Mouse (Mus musculus) liver, embryonic 11.5 days (tissue): Measurements from ENCODE around the gene Gm20517. TPM values are rescaled to one million over a fixed set of nuclear protein-coding genes. Genes with fewer than 3 reads are reported as not detected.
A peak's percentile ranks its signal among the peaks of the same experiment; 100 is the strongest.

Experiments used
- ATAC-seq: fragments of 200-750 bp; cut with Nextera tagmentation; replicated peaks from 2 replicates; pipeline ENCODE4 v1.8.0; 2017; ENCODE audit warnings: moderate number of reproducible peaks, mild to moderate bottlenecking, moderate TSS enrichment, moderate library complexity; ENCODE audit not compliant: low FRiP score
- DNase-seq: peaks from one replicate; pipeline ENCODE4 v3.0.0-alpha.2; 2017; ENCODE audit warnings: low spot score
- H3K27ac ChIP-seq: fragments of 300-500 bp; sonication (generic); 2 replicates; pipeline ENCODE4 v1.5.1; 2014; ENCODE audit warnings: mild to moderate bottlenecking, low read depth, low read length, control low read depth
- H3K27me3 ChIP-seq: fragments of 300-500 bp; sonication (generic); replicated peaks from 2 replicates; pipeline ENCODE4 v1.6.1; 2014; ENCODE audit warnings: low read length, mixed read lengths; ENCODE audit not compliant: control insufficient read depth, insufficient read depth
- H3K36me3 ChIP-seq: fragments of 300-500 bp; sonication (generic); 2 replicates; pipeline ENCODE4 v1.6.1; 2014; ENCODE audit warnings: mild to moderate bottlenecking, low read length, moderate library complexity, mixed read lengths; ENCODE audit not compliant: control insufficient read depth, insufficient read depth
- H3K4me1 ChIP-seq: fragments of 300-500 bp; sonication (generic); replicated peaks from 2 replicates; pipeline ENCODE4 v1.6.1; 2014; ENCODE audit warnings: low read length, mixed read lengths; ENCODE audit not compliant: control insufficient read depth, insufficient read depth
- H3K4me2 ChIP-seq: fragments of 300-500 bp; sonication (generic); 2 replicates; pipeline ENCODE4 v1.6.1; 2014; ENCODE audit warnings: mild to moderate bottlenecking, control low read depth, moderate library complexity
- H3K4me3 ChIP-seq: fragments of 300-500 bp; sonication (generic); 2 replicates; pipeline ENCODE4 v1.5.1; 2014; ENCODE audit warnings: low read depth, low read length, control low read depth
- H3K9ac ChIP-seq: fragments of 300-500 bp; sonication (generic); 2 replicates; pipeline ENCODE4 v1.6.1; 2014; ENCODE audit warnings: low read depth, low read length, control low read depth
- H3K9me3 ChIP-seq: fragments of 300-500 bp; sonication (generic); 2 replicates; pipeline ENCODE4 v1.6.1; 2016; ENCODE audit warnings: low read length, inconsistent platforms, mixed read lengths; ENCODE audit not compliant: control insufficient read depth
- WGBS: fragments of 180-500 bp; shearing (Covaris S2); extraction: QIAGEN DNeasy Blood & Tissue Kit; methylation state at CpG from one replicate; pipeline ENCODE4 v1.1.7; 2014; 5-methylcytosine and 5-hydroxymethylcytosine counted together
- polyA plus RNA-seq: library from polyadenylated mRNA; unstranded; fragments of >200 nt; fragmentation: Nextera tagmentation; extraction: Ambion mirVana; gene quantifications from 2 replicates; pipeline ENCODE4 v1.2.1, GENCODE M21; 2014

The Gm20517 gene
- 1.5 and 2.5 TPM in 2 replicates for polyA plus RNA-seq

GRCm38 (mm10) chr17:47610849-47611660, at the start of gene Gm20517, which contains the start of the genes Bysl and Med20:
Gene Gm20517 (plus strand): TSS chr17:47611589.
Gene Bysl (minus strand): TSS chr17:47611492.
Gene Med20 (plus strand): TSS chr17:47611582.
- Histone ChIP-seq H3K36me3 (peaks cover 36% of the 10 kb centered on the region), H3K9ac (peak within 1 kb of the TSS; percentile 72), H3K4me1 (peaks cover 31% of the 10 kb centered on the region), H3K9me3 (no peaks in the 10 kb centered on the region), H3K27ac (peak within 1 kb of the TSS; percentile 87), H3K4me3 (peak within 1 kb of the TSS; percentile 76), H3K4me2 (peak within 1 kb of the TSS; percentile 92), H3K27me3 (no peaks in the 10 kb centered on the region)
- WGBS: under 1% methylated on average over 59 of the region's 59 CpGs
- DNase-seq (peak; percentile 99), ATAC-seq (peak; percentile 91)

GRCm38 (mm10) chr17:47562875-47563274, 48.5 kb upstream of the Gm20517 start:
- Histone ChIP-seq H3K27me3 (no peaks in the 10 kb centered on the region), H3K4me2 (no peak overlapping the region), H3K4me1 (peaks cover 10% of the 10 kb centered on the region), H3K27ac (no peak overlapping the region), H3K4me3 (no peak overlapping the region), H3K36me3 (no peaks in the 10 kb centered on the region), H3K9ac (no peak overlapping the region), H3K9me3 (no peaks in the 10 kb centered on the region)
- DNase-seq: no peak
- no peak for ATAC-seq
- 81% methylated on average over 6 of the region's 6 CpGs for WGBS

- ATAC-seq: no peak
- Histone ChIP-seq H3K4me1 (peaks cover 21% of the 10 kb centered on the region), H3K27ac (peak overlapping the region; percentile 19; the same call in 1 of the 2 replicates), H3K9ac (no peak overlapping the region), H3K36me3 (no peaks in the 10 kb centered on the region), H3K9me3 (no peaks in the 10 kb centered on the region), H3K4me2 (peak overlapping the region; percentile 33; the same call in 1 of the 2 replicates), H3K27me3 (no peaks in the 10 kb centered on the region), H3K4me3 (no peak overlapping the region)
- WGBS: 35% methylated on average over 5 of the region's 5 CpGs
- DNase-seq: no peak
Observed at GRCm38 (mm10) chr17:47564612-47565011, 46.8 kb upstream of the Gm20517 start.

GRCm38 (mm10) chr17:47566133-47566532, 45.3 kb upstream of the Gm20517 start:
- H3K4me1 ChIP-seq: peaks cover 21% of the 10 kb centered on the region
- H3K36me3 ChIP-seq: no peaks in the 10 kb centered on the region
- H3K27ac ChIP-seq: no peak overlapping the region

GRCm38 (mm10) chr17:47567271-47567670, 44.1 kb upstream of the Gm20517 start:
- Histone ChIP-seq H3K4me1 (peaks cover 21% of the 10 kb centered on the region), H3K4me3 (no peak overlapping the region)
- 59% methylated on average over 3 of the region's 3 CpGs for WGBS

More at GRCm38 (mm10) chr17:47566133-47566532, 45.3 kb upstream of the Gm20517 start:
- DNase-seq (no peak), ATAC-seq (no peak)
- Histone ChIP-seq H3K4me3 (no peak overlapping the region), H3K4me2 (no peak overlapping the region), H3K9me3 (no peaks in the 10 kb centered on the region), H3K27me3 (no peaks in the 10 kb centered on the region), H3K9ac (no peak overlapping the region)
- WGBS: 48% methylated on average over 2 of the region's 2 CpGs

GRCm38 (mm10) chr17:47568389-47568788, 43.0 kb upstream of the Gm20517 start:
- Histone ChIP-seq H3K9ac (no peak overlapping the region), H3K4me1 (peaks cover 21% of the 10 kb centered on the region)

More at GRCm38 (mm10) chr17:47567271-47567670, 44.1 kb upstream of the Gm20517 start:
- Histone ChIP-seq H3K27me3 (no peaks in the 10 kb centered on the region), H3K27ac (no peak overlapping the region), H3K9ac (no peak overlapping the region), H3K36me3 (no peaks in the 10 kb centered on the region), H3K4me2 (no peak overlapping the region), H3K9me3 (no peaks in the 10 kb centered on the region)
- DNase-seq: no peak
- ATAC-seq: no peak

GRCm38 (mm10) chr17:47568951-47569527, 42.4 kb upstream of the Gm20517 start:
- Histone ChIP-seq H3K27me3 (no peaks in the 10 kb centered on the region), H3K27ac (peak overlapping the region; percentile 74), H3K36me3 (no peaks in the 10 kb centered on the region), H3K9me3 (no peaks in the 10 kb centered on the region), H3K9ac (no peak overlapping the region), H3K4me3 (no peak overlapping the region), H3K4me2 (peak overlapping the region; percentile 37; the same call in 1 of the 2 replicates), H3K4me1 (peaks cover 21% of the 10 kb centered on the region)
- DNase-seq: no peak
- WGBS: 86% methylated on average over 10 of the region's 10 CpGs
- peak; percentile 3; the same call in 1 of the 2 replicates for ATAC-seq

More at GRCm38 (mm10) chr17:47568389-47568788, 43.0 kb upstream of the Gm20517 start:
- peak overlapping the region; percentile 74 for H3K27ac ChIP-seq
- 59% methylated on average over 3 of the region's 3 CpGs for WGBS
- H3K4me2 ChIP-seq: peak overlapping the region; percentile 37; the same call in 1 of the 2 replicates
- H3K9me3 ChIP-seq: no peaks in the 10 kb centered on the region
- H3K36me3 ChIP-seq: no peaks in the 10 kb centered on the region
- no peaks in the 10 kb centered on the region for H3K27me3 ChIP-seq
- no peak overlapping the region for H3K4me3 ChIP-seq
- no peak for DNase-seq
- peak; percentile 93 for ATAC-seq

- no peak overlapping the region for H3K27ac ChIP-seq
- H3K9me3 ChIP-seq: no peaks in the 10 kb centered on the region
- H3K4me3 ChIP-seq: no peak overlapping the region
- H3K4me1 ChIP-seq: peaks cover 10% of the 10 kb centered on the region
- no peaks in the 10 kb centered on the region for H3K36me3 ChIP-seq
- no peak overlapping the region for H3K9ac ChIP-seq
- WGBS: 50% methylated on average over 7 of the region's 7 CpGs
- H3K4me2 ChIP-seq: no peak overlapping the region
- no peak for DNase-seq
- no peak for ATAC-seq
- H3K27me3 ChIP-seq: no peaks in the 10 kb centered on the region
Observed at GRCm38 (mm10) chr17:47571621-47572020, 39.8 kb upstream of the Gm20517 start.
